Mouse (Mus musculus) midbrain, embryonic 16.5 days (tissue): ENCODE measurements at regions not wholly inside any gene's neighbourhood (a gene's known extent, or its start where the extent isn't known, plus 50 kb on each side); places are given as distances from the start of the nearest gene placed in this dataset.

Source experiments
- ATAC-seq: fragments of 200-750 bp; cut with Nextera tagmentation; 2 replicates; pipeline ENCODE4 v1.8.0; 2017; ENCODE audit warnings: moderate TSS enrichment
- H3K27ac ChIP-seq: fragments of 300-500 bp; sonication (generic); 2 replicates; pipeline ENCODE4 v1.5.1; 2014; ENCODE audit warnings: mild to moderate bottlenecking, low read length, mixed read lengths
- H3K27me3 ChIP-seq: fragments of 300-500 bp; sonication (generic); 2 replicates; pipeline ENCODE4 v1.6.1; 2014; ENCODE audit warnings: low read depth, low read length, mixed read lengths; ENCODE audit not compliant: control insufficient read depth, insufficient read depth
- H3K36me3 ChIP-seq: fragments of 300-500 bp; sonication (generic); 2 replicates; pipeline ENCODE4 v1.6.1; 2014; ENCODE audit warnings: mild to moderate bottlenecking, low read length, moderate library complexity, mixed read lengths; ENCODE audit not compliant: control insufficient read depth, insufficient read depth
- H3K4me1 ChIP-seq: fragments of 300-500 bp; sonication (generic); 2 replicates; pipeline ENCODE4 v1.6.1; 2014; ENCODE audit warnings: mild to moderate bottlenecking, low read length, mixed read lengths; ENCODE audit not compliant: control insufficient read depth, insufficient read depth
- H3K4me2 ChIP-seq: fragments of 300-500 bp; sonication (generic); 2 replicates; pipeline ENCODE4 v1.6.1; 2014; ENCODE audit warnings: mild to moderate bottlenecking, low read length, mixed read lengths
- H3K4me3 ChIP-seq: fragments of 300-500 bp; sonication (generic); 2 replicates; pipeline ENCODE4 v1.5.1; 2014; ENCODE audit warnings: low read depth, mild to moderate bottlenecking, low read length, moderate library complexity, mixed read lengths
- H3K9ac ChIP-seq: fragments of 300-500 bp; sonication (generic); 2 replicates; pipeline ENCODE4 v1.6.1; 2014; ENCODE audit warnings: low read depth, low read length, mixed read lengths
- H3K9me3 ChIP-seq: fragments of 300-500 bp; sonication (generic); replicated peaks from 2 replicates; pipeline ENCODE4 v1.6.1; 2014; ENCODE audit warnings: mild to moderate bottlenecking, low read length, mixed read lengths; ENCODE audit not compliant: control insufficient read depth, poor library complexity, severe bottlenecking
- whole genome bisulfite sequencing: fragments of 180-500 bp; shearing (Covaris S2); extraction: QIAGEN DNeasy Blood & Tissue Kit; methylation state at CpG from one replicate; pipeline ENCODE4 v1.1.7; 2014; 5-methylcytosine and 5-hydroxymethylcytosine counted together

- no peak overlapping the region for H3K9ac ChIP-seq
- no peak for ATAC-seq
- H3K27me3 ChIP-seq = no peaks in the 10 kb centered on the region
- H3K9me3 ChIP-seq = no peaks in the 10 kb centered on the region
- H3K4me3 ChIP-seq = no peak overlapping the region
- no peak overlapping the region for H3K4me2 ChIP-seq
- 77% methylated on average over 7 of the region's 7 CpGs for WGBS
- no peak overlapping the region for H3K27ac ChIP-seq
- H3K36me3 ChIP-seq = no peaks in the 10 kb centered on the region
- H3K4me1 ChIP-seq = peaks cover 3% of the 10 kb centered on the region; the same call in 1 of the 2 replicates
These were observed 195.4 kb downstream of the Tfec start for GRCm38 (mm10) chr6:16702706-16703411.

GRCm38 (mm10) chr6:16697285-16697684 is 201.0 kb downstream of the Tfec start:
- Histone ChIP-seq H3K9ac (no peak overlapping the region), H3K27me3 (no peaks in the 10 kb centered on the region), H3K9me3 (no peaks in the 10 kb centered on the region), H3K4me2 (no peak overlapping the region), H3K4me3 (no peak overlapping the region), H3K36me3 (no peaks in the 10 kb centered on the region), H3K27ac (no peak overlapping the region), H3K4me1 (peaks cover 3% of the 10 kb centered on the region; the same call in 1 of the 2 replicates)
- no peak for ATAC-seq
- 62% methylated on average over 4 of the region's 4 CpGs for WGBS

GRCm38 (mm10) chr6:16668004-16668403 is 230.2 kb downstream of the Tfec start:
- no peak overlapping the region for H3K4me2 ChIP-seq
- no peaks in the 10 kb centered on the region for H3K27me3 ChIP-seq
- H3K4me1 ChIP-seq = no peaks in the 10 kb centered on the region
- H3K27ac ChIP-seq = no peak overlapping the region
- no peak overlapping the region for H3K9ac ChIP-seq
- H3K36me3 ChIP-seq = no peaks in the 10 kb centered on the region
- WGBS = 0% methylated on average over 2 of the region's 2 CpGs
- 0 out of 2 replicates have a peak, but pooled peaks cover 3% of the 10 kb centered on the region for H3K9me3 ChIP-seq
- no peak overlapping the region for H3K4me3 ChIP-seq
- peak; percentile 80 for ATAC-seq

- no peaks in the 10 kb centered on the region for H3K36me3 ChIP-seq
- WGBS = 28% methylated on average over 6 of the region's 6 CpGs
- H3K4me3 ChIP-seq = no peak overlapping the region
- H3K4me2 ChIP-seq = no peak overlapping the region
- no peaks in the 10 kb centered on the region for H3K27me3 ChIP-seq
- H3K9me3 ChIP-seq = 0 out of 2 replicates have a peak, but pooled peaks cover 3% of the 10 kb centered on the region
- no peak for ATAC-seq
- H3K9ac ChIP-seq = no peak overlapping the region
- H3K4me1 ChIP-seq = no peaks in the 10 kb centered on the region
- H3K27ac ChIP-seq = no peak overlapping the region
These were observed 231.0 kb downstream of the Tfec start for GRCm38 (mm10) chr6:16667241-16667640.

GRCm38 (mm10) chr6:16646269-16646668 is 252.0 kb downstream of the Tfec start:
- no peak for ATAC-seq
- Histone ChIP-seq H3K36me3 (no peaks in the 10 kb centered on the region), H3K9me3 (no peaks in the 10 kb centered on the region), H3K27ac (no peak overlapping the region), H3K27me3 (no peaks in the 10 kb centered on the region), H3K9ac (no peak overlapping the region), H3K4me2 (no peak overlapping the region), H3K4me1 (no peaks in the 10 kb centered on the region), H3K4me3 (no peak overlapping the region)
- WGBS = 85% methylated on average over 1 of the region's 1 CpGs

GRCm38 (mm10) chr6:16643519-16643918 is 254.7 kb downstream of the Tfec start:
- Histone ChIP-seq H3K27me3 (no peaks in the 10 kb centered on the region), H3K4me2 (no peak overlapping the region), H3K36me3 (no peaks in the 10 kb centered on the region), H3K9me3 (no peaks in the 10 kb centered on the region), H3K4me3 (no peak overlapping the region), H3K4me1 (no peaks in the 10 kb centered on the region), H3K9ac (no peak overlapping the region), H3K27ac (no peak overlapping the region)
- ATAC-seq = no peak

GRCm38 (mm10) chr6:16636736-16637304 is 261.4 kb downstream of the Tfec start:
- ATAC-seq = no peak
- no peaks in the 10 kb centered on the region for H3K27me3 ChIP-seq
- H3K27ac ChIP-seq = no peak overlapping the region
- no peaks in the 10 kb centered on the region for H3K4me1 ChIP-seq
- H3K9me3 ChIP-seq = no peaks in the 10 kb centered on the region
- no peak overlapping the region for H3K9ac ChIP-seq
- 93% methylated on average over 13 of the region's 13 CpGs for WGBS
- H3K36me3 ChIP-seq = no peaks in the 10 kb centered on the region
- no peak overlapping the region for H3K4me3 ChIP-seq
- no peak overlapping the region for H3K4me2 ChIP-seq

GRCm38 (mm10) chr6:16636108-16636507 is 262.1 kb downstream of the Tfec start:
- no peaks in the 10 kb centered on the region for H3K36me3 ChIP-seq
- H3K27ac ChIP-seq = no peak overlapping the region
- 13% methylated on average over 2 of the region's 2 CpGs for WGBS
- no peaks in the 10 kb centered on the region for H3K9me3 ChIP-seq
- no peak overlapping the region for H3K9ac ChIP-seq
- H3K4me2 ChIP-seq = no peak overlapping the region
- ATAC-seq = peak; percentile 42; the same call in 1 of the 2 replicates
- no peak overlapping the region for H3K4me3 ChIP-seq
- no peaks in the 10 kb centered on the region for H3K27me3 ChIP-seq
- H3K4me1 ChIP-seq = no peaks in the 10 kb centered on the region

GRCm38 (mm10) chr6:16607393-16608023 is 290.7 kb downstream of the Tfec start:
- no peaks in the 10 kb centered on the region for H3K27me3 ChIP-seq
- H3K9me3 ChIP-seq = no peaks in the 10 kb centered on the region
- H3K4me2 ChIP-seq = no peak overlapping the region
- H3K36me3 ChIP-seq = no peaks in the 10 kb centered on the region
- no peak overlapping the region for H3K27ac ChIP-seq
- WGBS = 45% methylated on average over 9 of the region's 9 CpGs
- peak; percentile 62 for ATAC-seq
- no peak overlapping the region for H3K4me3 ChIP-seq
- H3K9ac ChIP-seq = no peak overlapping the region
- no peaks in the 10 kb centered on the region for H3K4me1 ChIP-seq
